Mouse (Mus musculus): ENCODE data around the gene Cachd1. TPM values are rescaled to one million over a fixed set of nuclear protein-coding genes. Genes with fewer than 3 reads are reported as not detected.

Cachd1 gene
- total RNA-seq, 2 experiments from 2014 or later = 4.0 to 5.5 TPM

DNA sequence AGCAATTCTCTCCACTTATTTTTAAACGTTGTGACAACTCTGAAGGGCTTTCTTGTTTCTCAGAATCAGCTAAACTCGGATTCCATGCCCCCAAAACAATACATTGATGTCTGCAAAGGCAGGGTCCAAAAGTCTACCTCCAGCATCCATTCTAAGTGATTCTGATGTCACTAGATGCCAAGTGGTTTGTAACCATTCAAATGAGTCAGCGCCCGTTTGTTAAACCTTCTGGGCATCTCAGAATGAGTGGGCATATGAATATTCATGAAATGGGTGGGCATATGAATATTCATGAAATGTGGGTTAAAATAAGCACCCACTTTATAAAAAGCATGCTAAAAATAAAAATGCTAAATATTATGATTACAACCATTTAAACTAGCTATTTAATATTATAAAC lies 137.2 kb downstream of the Cachd1 start:
- intact Hi-C loops (cut with DNase I) = no loop called here
- DNase-seq = no peak

DNA sequence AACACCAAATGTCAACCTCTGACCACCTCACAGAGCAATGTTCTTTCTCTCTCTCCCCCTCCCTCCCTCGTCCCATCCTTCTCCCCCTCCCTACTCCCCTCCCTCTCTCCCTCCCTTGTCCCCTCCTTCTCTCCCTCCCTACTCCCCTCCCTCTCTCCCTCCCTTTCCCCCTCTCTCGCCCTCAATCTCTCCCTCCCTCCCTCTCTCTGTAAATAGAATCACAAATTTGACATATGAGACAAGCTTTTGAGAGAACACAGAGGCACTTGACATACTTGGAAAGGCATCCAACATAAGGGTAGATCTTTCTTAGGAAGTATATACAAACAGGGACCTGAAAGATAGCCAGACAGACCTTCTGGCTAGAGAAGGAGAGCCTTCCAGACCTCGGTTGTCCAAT lies 138.1 kb downstream of the Cachd1 start:
- intact Hi-C loops (cut with DNase I) = no loop called here
- no peak for DNase-seq

DNA sequence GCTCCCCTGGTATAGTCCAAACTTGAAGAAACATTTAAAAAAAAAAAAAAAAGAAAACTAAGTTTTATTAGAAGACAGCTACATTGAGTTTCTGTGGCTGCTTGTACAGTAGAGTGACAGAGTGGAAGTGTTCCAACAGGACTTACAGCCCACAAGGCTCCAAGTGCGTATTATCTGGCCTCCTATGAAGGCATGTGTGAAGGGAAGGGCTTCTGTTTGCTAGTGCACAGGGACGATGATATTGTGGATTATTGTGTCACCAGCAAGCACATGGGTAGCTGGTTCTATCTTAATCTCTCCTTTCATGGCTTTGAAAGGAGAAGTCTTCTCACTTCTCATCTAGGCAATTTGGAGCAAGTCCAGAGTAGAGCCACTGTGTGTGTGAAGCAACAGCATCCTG lies 138.6 kb downstream of the Cachd1 start:
- no peak for DNase-seq
- intact Hi-C loops (cut with DNase I) = no loop called here

DNA sequence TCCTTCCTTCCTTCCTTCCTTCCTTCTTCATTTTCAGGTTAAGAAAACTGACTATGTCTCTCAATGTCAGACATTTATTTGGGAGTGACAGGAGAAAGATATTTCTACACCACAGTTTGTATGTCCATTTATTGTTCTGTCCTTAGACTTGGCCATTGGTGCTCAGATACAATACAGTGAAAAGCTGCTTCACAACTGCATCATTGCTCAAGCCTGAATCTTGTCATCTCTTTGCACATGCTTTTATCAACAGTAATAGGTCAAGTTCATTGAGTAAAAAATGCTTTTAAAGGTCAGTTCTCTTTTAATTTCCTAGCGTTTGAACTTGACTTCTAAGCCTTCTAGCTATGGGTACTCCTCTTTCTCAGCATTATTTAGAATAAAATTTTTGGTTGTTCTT lies 141.0 kb downstream of the Cachd1 start:
- intact Hi-C loops (cut with DNase I) = no loop called here

DNA sequence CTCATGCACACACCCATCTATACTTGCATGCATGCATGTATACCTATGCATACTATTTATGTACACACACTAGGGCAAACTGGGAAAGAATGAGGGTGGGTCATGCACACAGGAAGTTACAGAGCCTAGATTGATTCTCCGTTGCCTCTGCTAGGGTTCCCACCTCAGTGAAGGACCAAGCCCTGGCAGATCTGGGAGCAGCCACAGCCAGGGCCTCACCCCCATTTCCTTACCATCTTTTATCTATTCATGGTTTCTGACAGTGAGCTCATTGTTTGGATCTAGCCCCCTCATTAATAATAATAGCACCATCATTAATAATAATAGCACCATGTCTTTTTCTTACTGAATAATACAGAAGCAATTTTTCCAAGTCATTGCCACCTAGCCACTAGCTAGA lies 143.9 kb downstream of the Cachd1 start:
- no peak for DNase-seq
- intact Hi-C loops (cut with DNase I) = no loop called here

More for the DNA sequence above, 141.0 kb downstream of the Cachd1 start:
- DNase-seq = no peak

DNA sequence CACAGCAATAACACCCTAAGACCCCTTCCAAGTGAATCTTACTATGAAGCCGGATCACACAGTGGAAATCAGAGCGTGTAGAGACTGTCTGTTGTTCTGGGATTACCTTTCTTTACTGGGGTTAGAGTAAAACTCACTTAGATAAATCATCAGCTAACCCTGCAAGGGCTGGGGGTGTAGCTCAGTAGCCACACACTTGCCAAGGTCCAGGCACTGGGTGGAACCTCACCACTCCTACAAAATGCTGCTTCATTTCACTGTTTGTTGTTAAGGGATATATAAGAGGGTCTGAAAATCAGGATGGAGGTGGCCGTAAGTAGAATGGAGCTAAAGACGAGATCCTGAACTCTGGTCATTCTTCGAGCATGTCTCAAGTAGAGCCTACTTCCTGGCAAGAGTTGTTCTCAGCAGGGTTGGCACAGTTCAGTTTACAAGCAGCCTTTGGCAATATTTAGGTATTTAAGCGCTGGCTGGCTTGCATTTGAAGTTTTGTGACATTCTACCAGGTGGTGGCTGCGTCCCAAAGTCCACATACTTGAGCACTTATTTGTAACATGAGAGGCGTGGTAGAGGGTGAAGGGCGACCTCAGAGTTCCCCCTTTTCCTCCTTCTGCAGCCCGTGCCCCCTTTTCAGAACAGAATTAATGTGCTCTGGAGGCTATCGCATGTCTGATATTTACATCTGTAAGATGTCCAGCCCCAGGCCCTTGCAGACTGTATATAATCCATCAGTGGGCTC lies 146.5 kb downstream of the Cachd1 start:
- peak in 1 of 2 experiments; percentile 29 for DNase-seq
- intact Hi-C loops (cut with DNase I) = no loop called here

DNA sequence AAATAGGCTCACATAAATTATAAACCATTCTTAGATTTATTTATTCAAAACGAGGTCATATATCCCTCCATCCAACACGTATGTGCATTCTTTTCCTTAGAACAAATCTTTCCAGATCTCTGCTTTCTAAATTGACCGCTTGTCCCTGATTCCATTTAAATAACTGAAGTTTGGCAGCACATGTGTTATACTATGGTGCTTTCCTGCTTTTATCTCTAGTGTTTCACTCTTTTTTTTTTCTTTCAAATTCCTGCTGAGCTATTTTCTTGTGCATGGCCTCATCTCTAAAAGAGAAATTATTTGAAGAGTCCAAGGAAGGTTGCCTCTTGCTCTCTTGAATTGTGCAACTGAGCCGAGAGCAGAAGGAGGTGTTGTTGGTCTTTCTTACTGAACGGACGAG lies 147.1 kb downstream of the Cachd1 start:
- intact Hi-C loops (cut with DNase I) = no loop called here
- DNase-seq = no peak

DNA sequence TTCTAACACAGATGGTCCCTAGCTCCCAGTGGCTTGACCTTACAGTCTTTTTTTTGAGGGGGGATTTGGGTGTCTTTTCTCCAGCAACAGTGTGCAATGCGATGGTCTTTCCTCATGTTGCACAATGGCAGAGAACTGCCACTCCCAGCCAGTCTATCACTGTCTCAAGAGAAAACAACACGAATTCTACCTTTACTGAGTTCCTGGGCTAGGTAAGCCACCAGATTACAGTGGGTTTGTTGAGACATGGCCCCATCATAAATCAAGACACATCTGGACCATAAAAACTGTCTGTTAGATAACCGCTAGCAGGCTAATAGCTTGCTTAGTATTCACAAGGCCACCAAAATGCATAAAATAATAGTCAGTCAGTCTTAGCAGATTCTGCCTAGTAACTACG lies 147.8 kb downstream of the Cachd1 start:
- DNase-seq = no peak
- intact Hi-C loops (cut with DNase I) = no loop called here

DNA sequence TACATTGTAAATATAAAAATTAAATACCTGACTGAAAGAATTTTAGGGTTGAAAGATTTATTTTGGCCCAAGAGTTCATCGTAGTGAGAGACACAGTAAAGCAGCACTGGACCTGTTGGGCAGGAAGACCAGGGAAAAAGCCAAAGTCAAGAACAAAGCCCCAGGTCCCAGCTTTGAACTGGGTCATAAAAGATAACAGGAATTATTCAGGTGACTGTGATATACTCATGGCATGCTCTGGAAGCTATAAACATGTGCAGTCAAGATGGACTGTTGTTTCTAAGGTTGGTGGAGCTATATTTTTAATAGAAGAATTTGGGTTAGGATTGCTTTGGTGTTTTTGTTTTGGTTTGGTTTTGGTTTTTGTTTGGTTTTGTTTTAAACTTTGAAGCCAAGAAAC lies 148.7 kb downstream of the Cachd1 start:
- intact Hi-C loops (cut with DNase I) = no loop called here
- DNase-seq = no peak

DNA sequence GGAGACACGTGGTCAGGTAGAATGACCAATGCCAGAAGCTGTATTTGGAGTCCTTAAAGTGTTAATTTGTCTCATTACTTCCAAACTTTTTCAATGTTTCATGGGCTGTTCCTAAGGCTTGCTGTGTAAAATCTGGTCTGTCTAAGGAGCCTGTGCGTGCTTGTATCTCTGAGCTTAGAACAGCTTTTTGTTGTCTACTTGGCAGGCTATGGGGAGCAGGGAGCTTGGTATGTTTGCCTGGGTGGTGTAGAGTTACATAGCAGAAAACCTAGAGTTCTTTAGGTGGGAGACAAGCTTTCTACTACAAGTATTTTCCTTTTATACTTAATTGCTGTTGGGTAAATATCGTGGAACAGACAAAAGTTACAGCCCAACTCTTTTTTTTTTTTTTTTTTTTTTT lies 150.1 kb downstream of the Cachd1 start:
- no peak for DNase-seq
- intact Hi-C loops (cut with DNase I) = no loop called here

DNA sequence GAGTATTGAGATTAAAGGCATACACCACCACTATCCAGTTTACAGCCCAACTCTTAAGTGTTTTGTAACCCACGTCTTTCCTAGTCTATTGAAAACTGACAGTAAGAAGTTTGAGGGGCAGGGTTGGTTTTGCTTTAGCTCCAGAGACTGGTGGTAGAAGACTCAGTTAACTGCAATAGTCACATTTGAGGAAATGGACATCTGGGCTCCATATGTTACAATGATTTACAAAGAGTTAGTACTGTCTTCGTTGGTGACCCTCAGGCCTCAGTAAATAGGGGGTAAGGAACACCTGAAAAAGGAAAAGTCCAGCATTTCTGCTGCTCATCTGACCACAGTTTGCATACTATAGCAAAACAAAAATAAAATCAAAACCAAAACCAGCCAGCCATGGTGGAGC lies 150.6 kb downstream of the Cachd1 start:
- intact Hi-C loops (cut with DNase I) = no loop called here
- no peak for DNase-seq

DNA sequence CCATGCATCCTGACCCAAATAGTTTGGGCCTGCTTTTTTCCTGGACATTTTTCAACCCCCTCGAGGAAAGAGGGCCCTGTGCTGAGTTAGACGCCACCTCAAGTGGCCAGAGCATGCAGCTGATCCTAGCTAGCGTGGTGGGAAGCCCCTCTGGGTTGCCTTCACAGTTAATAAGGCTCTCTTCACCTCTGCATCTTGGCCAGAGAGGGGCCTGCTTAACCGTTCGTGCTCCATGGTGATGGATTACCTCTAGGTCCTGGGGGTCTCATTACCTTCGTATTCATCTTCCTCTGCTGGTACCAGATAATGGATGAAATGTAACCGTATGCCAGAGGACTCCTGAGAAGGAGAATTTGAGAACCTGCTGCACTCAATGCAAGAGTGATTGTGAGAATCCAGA lies 167.2 kb downstream of the Cachd1 start:
- intact Hi-C loops (cut with DNase I) = no loop called here

DNA sequence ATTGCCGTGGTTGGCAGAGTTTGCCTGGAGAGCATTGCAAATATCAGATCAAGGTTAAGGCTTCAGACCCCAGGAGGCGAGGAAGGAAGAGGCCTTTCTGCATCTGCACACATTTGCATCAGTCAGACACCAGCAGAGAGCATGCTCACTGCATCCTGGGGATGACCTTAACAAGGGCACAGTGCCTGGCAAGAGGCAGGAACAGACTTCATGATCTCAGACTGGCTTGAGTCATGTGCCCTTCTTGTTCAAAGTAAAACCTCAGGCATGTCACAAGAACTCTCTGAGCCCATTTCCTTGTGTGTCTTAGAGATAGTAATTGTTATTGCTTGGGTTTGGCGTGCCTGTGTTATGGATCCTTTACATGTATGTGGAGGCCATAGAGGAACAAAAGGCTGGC lies 167.8 kb downstream of the Cachd1 start:
- intact Hi-C loops (cut with DNase I) = no loop called here
- DNase-seq = no peak

More for the DNA sequence above, 167.2 kb downstream of the Cachd1 start:
- DNase-seq = no peak

DNA sequence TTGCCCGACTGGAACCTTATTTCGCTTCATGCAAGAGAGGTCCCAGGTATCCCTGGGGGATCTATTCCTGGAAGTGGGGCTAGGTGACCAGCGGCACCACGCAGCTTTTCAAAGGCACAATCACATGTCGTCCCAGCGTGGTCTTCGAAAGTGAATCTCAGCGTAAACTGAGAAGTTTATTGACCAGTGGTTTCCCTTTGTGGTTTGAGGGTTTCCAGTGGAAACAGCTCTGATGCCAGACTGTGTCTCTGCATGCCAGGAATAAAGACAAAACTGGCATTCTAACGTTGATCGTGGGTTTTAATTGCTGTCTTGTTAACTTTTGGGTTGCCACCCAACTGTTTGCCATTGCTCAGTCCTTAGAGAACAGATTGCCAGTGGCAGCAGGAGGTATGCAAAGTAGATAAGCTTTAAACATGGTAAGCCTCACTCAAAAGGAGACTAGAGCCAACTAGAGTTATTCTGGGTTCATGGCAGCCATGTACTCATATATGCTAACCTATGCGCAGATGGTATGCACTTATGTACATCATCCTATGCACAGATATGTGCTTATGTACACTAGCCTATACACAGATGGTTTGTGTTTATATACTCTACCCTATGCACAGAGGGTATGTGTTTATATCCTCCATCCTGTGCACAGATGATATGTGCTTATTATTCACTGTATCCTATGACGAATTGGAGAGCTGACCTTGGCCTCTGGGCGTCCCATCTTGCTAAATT lies 168.9 kb downstream of the Cachd1 start:
- intact Hi-C loops (cut with DNase I) = no loop called here

DNA sequence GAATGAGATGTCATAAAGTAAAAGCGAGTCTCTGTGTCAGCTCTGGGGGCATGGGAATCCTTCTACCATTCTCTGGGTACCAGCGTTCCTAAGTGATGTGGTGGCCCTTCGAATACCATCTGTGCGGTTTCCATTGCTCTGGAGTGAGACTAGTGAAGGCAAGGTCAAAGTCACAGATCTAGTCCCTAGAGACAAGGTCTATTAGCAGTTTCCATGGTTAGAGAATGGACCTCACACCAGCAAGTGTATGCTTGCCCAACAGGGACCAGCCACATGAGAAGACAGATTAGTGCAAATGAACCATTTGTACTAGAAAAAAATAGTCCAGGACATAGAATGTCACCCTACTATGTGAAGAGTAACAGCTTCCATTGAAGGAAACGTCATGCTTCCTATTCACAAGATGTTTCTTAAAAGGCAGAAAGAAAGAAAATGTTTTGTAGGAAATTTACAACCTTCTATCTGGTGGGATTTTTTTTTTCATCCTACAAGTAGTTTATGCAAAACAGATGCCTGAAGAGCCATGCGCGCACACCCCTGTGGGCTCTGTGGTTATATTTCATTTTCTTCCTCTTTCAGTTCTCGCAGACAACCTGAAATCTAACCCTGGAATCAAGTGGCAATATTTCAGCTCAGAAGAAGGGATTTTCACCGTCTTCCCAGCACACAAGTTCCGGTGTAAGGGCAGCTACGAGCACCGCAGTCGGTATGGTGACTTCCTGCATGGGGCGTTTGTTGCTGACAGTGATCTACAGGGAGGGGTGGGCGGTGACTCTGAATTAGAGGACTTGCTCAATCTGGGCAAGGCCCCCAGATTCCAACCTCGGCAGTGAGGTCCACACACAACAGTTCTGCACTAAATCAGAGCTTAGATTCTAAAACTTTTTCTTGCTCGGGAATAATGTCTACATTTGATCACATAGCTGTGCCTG lies 172.3 kb downstream of the Cachd1 start:
- DNase-seq = no peak
- intact Hi-C loops (cut with DNase I) = no loop called here

More for the DNA sequence above, 168.9 kb downstream of the Cachd1 start:
- DNase-seq = no peak

DNA sequence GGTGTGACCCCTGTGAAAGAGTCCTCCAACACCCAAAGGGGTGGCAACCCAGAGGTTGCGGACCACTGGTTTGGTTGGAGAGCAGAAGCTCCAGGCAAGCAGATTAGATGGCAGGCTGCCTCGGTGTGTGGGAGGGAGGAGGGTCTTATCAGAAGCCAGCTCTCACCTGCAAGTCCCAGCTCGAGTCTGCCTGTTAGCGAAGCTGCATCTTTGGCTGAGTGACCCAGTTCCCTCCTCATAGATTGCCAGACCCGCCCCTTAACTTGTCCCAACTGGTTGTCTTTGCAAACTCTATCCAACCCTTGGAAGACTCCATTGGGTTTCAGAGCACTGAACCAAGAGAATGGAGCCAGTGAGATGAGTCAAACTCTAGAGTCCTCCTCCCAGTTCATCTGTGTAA lies 173.8 kb downstream of the Cachd1 start:
- DNase-seq = no peak

DNA sequence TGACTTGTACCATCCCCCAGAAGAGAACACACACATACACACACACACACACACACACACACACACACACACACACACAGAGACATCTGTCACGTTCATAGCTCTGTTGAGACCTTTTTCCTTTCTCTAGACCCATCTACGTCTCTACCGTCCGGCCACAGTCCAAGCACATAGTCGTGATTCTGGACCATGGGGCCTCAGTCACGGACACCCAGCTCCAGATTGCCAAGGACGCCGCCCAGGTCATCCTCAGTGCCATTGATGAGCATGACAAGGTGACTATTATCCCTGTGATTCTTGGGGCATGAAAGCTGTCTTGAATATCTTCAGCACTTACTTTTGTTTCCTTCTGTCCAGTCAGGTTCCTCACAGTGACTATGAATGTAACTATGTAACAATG lies 175.4 kb downstream of the Cachd1 start:
- intact Hi-C loops (cut with DNase I) = no loop called here
- DNase-seq = no peak

More for the DNA sequence above, 173.8 kb downstream of the Cachd1 start:
- intact Hi-C loops (cut with DNase I) = no loop called here

DNA sequence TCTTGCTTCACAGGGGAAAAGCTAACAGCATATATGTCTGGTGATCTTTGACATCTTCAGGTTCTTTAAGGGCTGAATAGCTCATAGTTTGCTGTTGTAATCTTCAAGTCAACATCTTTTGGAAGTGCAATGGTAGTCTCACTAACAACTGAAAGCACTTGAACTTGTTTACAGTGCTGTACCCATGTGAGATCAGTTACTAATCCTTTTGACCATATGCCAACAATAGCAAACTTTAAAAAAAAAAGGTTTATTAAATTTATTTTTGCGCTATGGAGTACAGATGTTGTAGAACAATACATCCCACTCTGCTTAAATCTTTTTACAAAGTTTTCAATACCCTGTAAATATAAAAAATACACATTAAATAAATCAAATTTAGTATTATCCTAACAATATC lies 186.9 kb downstream of the Cachd1 start:
- intact Hi-C loops (cut with DNase I) = no loop called here
- no peak for DNase-seq

DNA sequence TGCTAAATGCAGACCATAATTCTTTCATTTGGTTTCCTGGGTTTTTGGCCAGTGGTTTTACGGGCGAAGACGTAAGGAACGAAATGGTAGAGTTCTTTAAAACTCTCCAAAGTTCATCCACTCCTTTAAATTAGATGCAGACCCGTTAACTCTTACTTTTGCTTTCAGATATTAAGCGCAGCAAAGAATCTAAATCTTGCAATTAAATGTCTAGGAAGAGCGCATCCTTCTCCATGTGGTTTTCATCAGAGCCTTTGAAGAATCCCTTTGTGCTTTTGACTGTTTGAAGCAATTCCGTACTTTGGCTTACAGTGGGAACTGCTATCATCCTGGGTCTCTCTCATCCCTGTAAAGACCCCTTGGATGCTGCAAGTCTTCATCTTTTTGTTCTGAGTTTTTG lies 187.3 kb downstream of the Cachd1 start:
- intact Hi-C loops (cut with DNase I) = no loop called here
- no peak for DNase-seq

DNA sequence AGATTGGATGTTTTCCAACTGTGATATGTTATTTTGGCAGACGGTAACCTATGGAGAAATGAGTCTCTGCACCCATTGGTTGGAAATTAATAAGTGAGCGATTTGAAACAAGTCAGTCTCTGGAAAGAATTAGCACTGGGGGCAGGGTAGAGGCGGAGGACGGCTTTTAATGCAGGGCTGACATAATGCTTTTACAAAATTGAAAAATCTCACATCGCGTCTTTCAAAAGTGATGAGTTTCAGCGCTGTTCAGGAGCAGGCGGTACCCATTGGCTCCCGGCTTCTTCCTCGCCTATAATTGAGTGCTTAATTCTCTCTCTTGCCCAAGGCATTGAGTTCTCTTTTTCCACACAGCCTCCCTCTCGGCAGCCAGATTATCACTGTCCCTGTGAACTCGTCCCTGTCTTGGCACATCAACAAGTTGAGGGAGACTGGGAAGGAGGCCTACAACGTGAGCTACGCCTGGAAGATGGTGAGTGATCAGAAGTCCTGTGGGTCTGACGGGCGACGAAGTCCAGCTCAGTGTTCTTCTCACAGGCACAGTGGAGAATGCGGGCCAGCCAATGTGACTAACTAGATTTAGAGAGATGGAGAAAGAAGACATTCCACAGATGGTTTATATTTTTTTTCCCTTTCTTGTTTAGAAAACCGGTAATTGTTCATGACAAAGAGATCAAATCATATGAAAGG lies 191.4 kb downstream of the Cachd1 start:
- DNase-seq = peak in 1 of 2 experiments; percentile 12
- intact Hi-C loops (cut with DNase I) = no loop called here

Measured in heart, postnatal 14 days (tissue).